Mouse (Mus musculus) ES-E14 (cell line): Measurements from ENCODE around the gene Notum. TPM values are rescaled to one million over a fixed set of nuclear protein-coding genes. Genes with fewer than 3 reads are reported as not detected.

ENCODE experiments used
- DNase-seq: peaks from one replicate; pipeline ENCODE4 v3.0.0-alpha.2; 2013; ENCODE audit warnings: low read depth, low spot score
- H3K27ac ChIP-seq: 2 replicates; pipeline ENCODE4 v1.5.1; 2012; ENCODE audit warnings: low read depth, mild to moderate bottlenecking, low read length, moderate library complexity, mixed read lengths; ENCODE audit not compliant: poor library complexity, insufficient read depth, severe bottlenecking
- H3K36me3 ChIP-seq: 2 replicates; pipeline ENCODE4 v1.6.1; 2012; ENCODE audit warnings: mild to moderate bottlenecking, low read length, moderate library complexity, mixed read lengths; ENCODE audit not compliant: control insufficient read depth, poor library complexity, insufficient read depth, severe bottlenecking
- H3K4me1 ChIP-seq, 2 experiments: fragments of 150-350 bp in 1 of 2; sonication (generic) in 1 of 2; 2 replicates each; pipeline ENCODE4 v1.6.1; 2012; ENCODE audit warnings: low read length in 2 of 2, mild to moderate bottlenecking in 1 of 2, mixed read lengths in 1 of 2; ENCODE audit not compliant: control insufficient read depth in 2 of 2, insufficient read depth in 2 of 2, poor library complexity in 1 of 2
- H3K4me3 ChIP-seq, 2 experiments: fragments of 150-350 bp in 1 of 2; sonication (generic) in 1 of 2; 2 replicates each; pipeline ENCODE4 v1.5.1; 2012; ENCODE audit warnings: low read length in 2 of 2, low read depth in 1 of 2, mild to moderate bottlenecking in 1 of 2, mixed read lengths in 1 of 2; ENCODE audit not compliant: insufficient read depth in 1 of 2, poor library complexity in 1 of 2, severe bottlenecking in 1 of 2
- H3K9ac ChIP-seq: 2 replicates; pipeline ENCODE4 v1.6.1; 2012; ENCODE audit warnings: low read depth, mild to moderate bottlenecking, low read length, mixed read lengths; ENCODE audit not compliant: poor library complexity, insufficient read depth, severe bottlenecking
- H3K9me3 ChIP-seq: fragments of 150-350 bp; sonication (generic); 2 replicates; pipeline ENCODE4 v1.6.1; 2012; ENCODE audit warnings: low read depth, mild to moderate bottlenecking, low read length; ENCODE audit not compliant: control insufficient read depth, insufficient read depth
- CHD2 ChIP-seq: IDR thresholded peaks from 2 replicates; pipeline ENCODE4 v1.6.1; 2014; ENCODE audit warnings: mild to moderate bottlenecking, low read depth, low read length, inconsistent platforms
- HCFC1 ChIP-seq: IDR thresholded peaks from 2 replicates; pipeline ENCODE4 v1.6.1; 2012; ENCODE audit warnings: low read length, inconsistent platforms, borderline replicate concordance; ENCODE audit not compliant: insufficient read depth
- MAFK ChIP-seq: IDR thresholded peaks from 2 replicates; pipeline ENCODE4 v1.6.1; 2014; ENCODE audit warnings: mild to moderate bottlenecking, low read depth, low read length, inconsistent platforms; ENCODE audit not compliant: insufficient read depth
- ZC3H11A ChIP-seq: IDR thresholded peaks from 2 replicates; pipeline ENCODE4 v1.6.1; 2012; ENCODE audit warnings: low read depth, mild to moderate bottlenecking, inconsistent platforms, low read length, borderline replicate concordance
- ZNF384 ChIP-seq: IDR thresholded peaks from 2 replicates; pipeline ENCODE4 v1.6.1; 2012; ENCODE audit warnings: low read depth, low read length, inconsistent platforms
- in situ Hi-C, 2 experiments: fragments of 600-800 bp; cut with MboI; formaldehyde crosslinking; loops; one replicate each; pipeline ENCODE4 v1.15.1; 2025; ENCODE audit warnings: low sequenced_read_pairs in 2 of 2, inconsistent platforms in 1 of 2; ENCODE audit not compliant: unreplicated experiment in 2 of 2
- total RNA-seq: library from RNA; depleted of rRNA; stranded (reverse); fragments of 300-350 nt; gene quantifications from 2 replicates; pipeline ENCODE4 v1.2.3, GENCODE M21; 2012

The Notum gene
- total RNA-seq, 1 experiment = 47.8 TPM

GRCm38 (mm10) chr11:120631726-120632448 is 29.1 kb downstream of the Notum start:
- Histone ChIP-seq H3K4me3 (peak overlapping the region; percentile 95 to 97), H3K9ac (peak overlapping the region; percentile 98), H3K4me1 (peaks cover 4 to 36% of the 10 kb centered on the region in 2 experiments), H3K9me3 (no peaks in the 10 kb centered on the region), H3K27ac (0 out of 2 replicates have a peak overlapping the region, but pooled peaks have one; percentile 96), H3K36me3 (peaks cover 20% of the 10 kb centered on the region)
- no peak for DNase-seq
- no peak for TF ChIP-seq HCFC1
- TF ChIP-seq MAFK = 0 out of 2 replicates have a peak, but pooled peaks have one; percentile 5
- in situ Hi-C loops = no loop called here

GRCm38 (mm10) chr11:120630881-120631725 is 29.9 kb downstream of the Notum start:
- Histone ChIP-seq H3K9me3 (no peaks in the 10 kb centered on the region), H3K36me3 (peaks cover 23% of the 10 kb centered on the region), H3K4me3 (no peak overlapping the region; a peak in 1 of 4 replicates), H3K9ac (peak overlapping the region; percentile 61; the same call in 1 of the 2 replicates), H3K27ac (no peak overlapping the region), H3K4me1 (peaks cover 4 to 35% of the 10 kb centered on the region in 2 experiments)
- no peak for DNase-seq
- TF ChIP-seq HCFC1 = no peak
- TF ChIP-seq CHD2 = no peak
- TF ChIP-seq ZC3H11A = no peak
- no peak for TF ChIP-seq MAFK
- no peak for TF ChIP-seq ZNF384
- in situ Hi-C loops = no loop called here

GRCm38 (mm10) chr11:120630401-120630871 is 30.5 kb downstream of the Notum start:
- Histone ChIP-seq H3K27ac (peak overlapping the region; percentile 56), H3K9ac (peak overlapping the region; percentile 61), H3K4me1 (peaks cover 4 to 33% of the 10 kb centered on the region in 2 experiments), H3K9me3 (no peaks in the 10 kb centered on the region), H3K4me3 (peak overlapping the region; percentile 26 to 45; a peak in 3 of 4 replicates), H3K36me3 (peaks cover 23% of the 10 kb centered on the region)
- in situ Hi-C loops = no loop called here
- no peak for TF ChIP-seq MAFK
- no peak for TF ChIP-seq HCFC1
- no peak for TF ChIP-seq ZC3H11A
- TF ChIP-seq CHD2 = no peak
- TF ChIP-seq ZNF384 = no peak
- no peak for DNase-seq

GRCm38 (mm10) chr11:120629911-120630310 is 31.1 kb downstream of the Notum start:
- Histone ChIP-seq H3K4me1 (peaks cover 4 to 33% of the 10 kb centered on the region in 2 experiments), H3K9me3 (no peaks in the 10 kb centered on the region), H3K36me3 (peaks cover 23% of the 10 kb centered on the region), H3K27ac (peak overlapping the region; percentile 56), H3K4me3 (peak overlapping the region; percentile 26 to 45; a peak in 3 of 4 replicates), H3K9ac (peak overlapping the region; percentile 61)
- TF ChIP-seq CHD2 (no peak), MAFK (peak; percentile 98)
- in situ Hi-C loops = no loop called here
- no peak for DNase-seq
